Mouse (Mus musculus) forebrain, embryonic 14.5 days (tissue): ENCODE measurements around the gene Pdzd3. TPM values are rescaled to one million over a fixed set of nuclear protein-coding genes. Genes with fewer than 3 reads are reported as not detected.
A peak's percentile ranks its signal among the peaks of the same experiment; 100 is the strongest.

Experiments used
- ATAC-seq: fragments of 200-750 bp; cut with Nextera tagmentation; 2 replicates; pipeline ENCODE4 v1.8.0; 2017; ENCODE audit warnings: mild to moderate bottlenecking, moderate library complexity
- DNase-seq: peaks from one replicate; pipeline ENCODE4 v3.0.0-alpha.2; 2015; ENCODE audit warnings: low spot score
- H3K27ac ChIP-seq: fragments of 300-500 bp; sonication (generic); 2 replicates; pipeline ENCODE4 v1.5.1; 2014; ENCODE audit warnings: low read depth, mild to moderate bottlenecking, control low read depth, low read length, moderate library complexity
- H3K27me3 ChIP-seq: fragments of 300-500 bp; sonication (generic); replicated peaks from 2 replicates; pipeline ENCODE4 v1.6.1; 2014; ENCODE audit warnings: low read length, control low read depth, mixed read lengths; ENCODE audit not compliant: control insufficient read depth, insufficient read depth
- H3K36me3 ChIP-seq: fragments of 300-500 bp; sonication (generic); 2 replicates; pipeline ENCODE4 v1.6.1; 2014; ENCODE audit warnings: low read length, control low read depth; ENCODE audit not compliant: control insufficient read depth, insufficient read depth
- H3K4me1 ChIP-seq: fragments of 300-500 bp; sonication (generic); 2 replicates; pipeline ENCODE4 v1.6.1; 2014; ENCODE audit warnings: antibody characterized with exemption, low read length, control low read depth; ENCODE audit not compliant: control insufficient read depth, insufficient read depth
- H3K4me2 ChIP-seq: fragments of 300-500 bp; sonication (generic); 2 replicates; pipeline ENCODE4 v1.6.1; 2014; ENCODE audit warnings: mild to moderate bottlenecking, control low read depth, low read length
- H3K4me3 ChIP-seq: fragments of 300-500 bp; sonication (generic); 2 replicates; pipeline ENCODE4 v1.5.1; 2014; ENCODE audit warnings: low read depth, low read length, control low read depth
- H3K9ac ChIP-seq: fragments of 300-500 bp; sonication (generic); 2 replicates; pipeline ENCODE4 v1.6.1; 2014; ENCODE audit warnings: mild to moderate bottlenecking, low read length, control low read depth, moderate library complexity
- H3K9me3 ChIP-seq: fragments of 300-500 bp; sonication (generic); replicated peaks from 2 replicates; pipeline ENCODE4 v1.6.1; 2016; ENCODE audit warnings: low read length, control low read depth, mixed read lengths; ENCODE audit not compliant: control insufficient read depth
- WGBS: fragments of 180-500 bp; shearing (Covaris S2); extraction: QIAGEN DNeasy Blood & Tissue Kit; methylation state at CpG from one replicate; pipeline ENCODE4 v1.1.7; 2014; 5-methylcytosine and 5-hydroxymethylcytosine counted together
- polyA plus RNA-seq: library from polyadenylated mRNA; unstranded; fragments of >200 nt; fragmentation: Nextera tagmentation; extraction: Ambion mirVana; gene quantifications from 2 replicates; pipeline ENCODE4 v1.2.1, GENCODE M21; 2014

The Pdzd3 gene
- polyA plus RNA-seq, 1 experiment from 2014 or later, result 0.52 TPM

DNA sequence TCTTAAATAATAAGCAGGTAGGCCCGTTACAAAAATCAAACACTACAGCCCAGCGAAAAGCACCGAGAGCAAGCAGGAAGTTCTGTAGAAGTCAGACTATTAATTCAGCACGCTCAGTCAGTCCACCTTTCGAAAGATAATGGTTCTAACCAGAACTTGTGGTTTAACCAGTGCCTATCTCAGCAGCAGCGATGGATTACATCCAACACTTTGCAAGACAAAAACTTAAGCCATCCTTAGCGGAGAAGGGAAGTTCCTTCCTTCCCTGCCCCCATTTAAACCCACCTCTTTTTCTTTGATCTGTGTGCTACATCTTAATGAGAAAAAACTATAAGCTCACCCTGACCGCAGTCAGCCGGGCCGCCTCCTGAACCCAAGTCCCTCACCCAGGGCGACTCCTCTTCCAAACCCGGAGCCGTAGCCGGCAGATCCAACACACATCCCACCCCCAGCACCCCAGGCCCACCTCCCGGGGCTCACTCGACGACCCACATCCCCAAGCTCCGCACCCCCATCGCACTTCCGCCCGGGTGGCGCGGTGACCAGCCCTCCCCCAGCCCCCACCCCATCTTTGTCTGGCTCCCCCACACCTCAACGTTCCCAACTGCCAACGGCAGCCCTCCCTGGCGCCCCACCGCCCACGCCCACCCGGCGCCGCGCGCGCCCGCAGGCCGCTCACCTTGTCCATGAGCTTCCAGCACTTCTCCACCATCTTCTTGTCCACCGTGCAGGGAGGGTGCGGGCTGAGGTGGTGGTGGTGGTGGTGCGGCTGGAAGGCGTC lies 18.1 kb downstream of the Pdzd3 start:
- H3K9me3 ChIP-seq, result no peaks in the 10 kb centered on the region
- H3K36me3 ChIP-seq, result no peaks in the 10 kb centered on the region
- H3K27ac ChIP-seq, result peak overlapping the region; percentile 94
- under 1% methylated on average over 37 of the region's 40 CpGs for WGBS
- peak overlapping the region; percentile 96 for H3K9ac ChIP-seq
- H3K27me3 ChIP-seq, result no peaks in the 10 kb centered on the region
- peak overlapping the region; percentile 82 for H3K4me3 ChIP-seq
- DNase-seq (no peak), ATAC-seq (peak; percentile 81)
- H3K4me1 ChIP-seq, result peaks cover 10% of the 10 kb centered on the region
- peak overlapping the region; percentile 50 for H3K4me2 ChIP-seq

DNA sequence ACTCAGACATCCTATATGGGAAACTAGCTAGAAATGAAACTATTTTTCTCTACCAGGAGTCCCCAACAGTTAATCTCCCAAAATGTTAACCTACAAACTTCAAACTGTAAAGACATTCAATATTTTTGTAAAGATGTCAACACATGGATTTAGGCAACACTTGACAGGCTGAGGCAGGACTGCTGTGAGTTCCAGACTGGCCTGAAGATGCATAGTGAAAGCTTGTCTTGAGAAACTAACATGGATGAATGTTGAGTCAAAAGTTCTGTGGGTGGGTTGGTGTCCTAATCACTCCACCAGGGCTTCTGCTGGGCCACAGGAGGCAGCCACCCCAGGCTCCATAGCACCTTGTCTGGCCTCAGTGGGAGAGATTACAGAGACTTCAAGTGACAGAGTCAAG lies 19.7 kb downstream of the Pdzd3 start:
- H3K9me3 ChIP-seq, result no peaks in the 10 kb centered on the region

DNA sequence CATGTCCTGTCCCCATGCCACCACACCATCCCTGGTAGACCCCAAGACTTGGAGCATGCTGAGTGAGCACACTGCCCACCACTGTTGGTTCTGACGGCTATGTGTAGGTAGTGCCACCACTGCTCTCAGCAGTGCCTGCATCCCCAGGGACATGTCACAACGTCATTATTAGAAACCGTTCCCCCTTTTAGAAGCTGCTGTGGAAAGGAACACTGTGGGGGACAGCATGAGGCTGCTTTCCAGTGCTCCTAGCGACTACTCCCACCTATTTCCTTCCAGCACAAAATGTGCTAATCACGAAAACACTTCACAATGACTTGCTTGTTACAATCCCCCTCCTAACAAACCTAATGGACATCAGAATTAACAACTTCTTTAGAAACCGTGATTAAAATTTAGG lies 25.3 kb downstream of the Pdzd3 start:
- Histone ChIP-seq H3K4me3 (no peak overlapping the region), H3K36me3 (no peaks in the 10 kb centered on the region), H3K4me1 (no peaks in the 10 kb centered on the region), H3K27me3 (no peaks in the 10 kb centered on the region), H3K27ac (no peak overlapping the region), H3K9ac (no peak overlapping the region), H3K4me2 (no peak overlapping the region), H3K9me3 (no peaks in the 10 kb centered on the region)
- ATAC-seq (no peak), DNase-seq (no peak)
- WGBS, result 45% methylated on average over 6 of the region's 6 CpGs

More for the DNA sequence above, 19.7 kb downstream of the Pdzd3 start:
- H3K36me3 ChIP-seq, result no peaks in the 10 kb centered on the region
- no peaks in the 10 kb centered on the region for H3K27me3 ChIP-seq
- no peak overlapping the region for H3K27ac ChIP-seq
- ATAC-seq, result no peak
- 0 out of 2 replicates have a peak overlapping the region, but pooled peaks have one; percentile 0 for H3K9ac ChIP-seq
- DNase-seq, result no peak
- no peak overlapping the region for H3K4me3 ChIP-seq
- peaks cover 10% of the 10 kb centered on the region for H3K4me1 ChIP-seq
- H3K4me2 ChIP-seq, result peak overlapping the region; percentile 50

DNA sequence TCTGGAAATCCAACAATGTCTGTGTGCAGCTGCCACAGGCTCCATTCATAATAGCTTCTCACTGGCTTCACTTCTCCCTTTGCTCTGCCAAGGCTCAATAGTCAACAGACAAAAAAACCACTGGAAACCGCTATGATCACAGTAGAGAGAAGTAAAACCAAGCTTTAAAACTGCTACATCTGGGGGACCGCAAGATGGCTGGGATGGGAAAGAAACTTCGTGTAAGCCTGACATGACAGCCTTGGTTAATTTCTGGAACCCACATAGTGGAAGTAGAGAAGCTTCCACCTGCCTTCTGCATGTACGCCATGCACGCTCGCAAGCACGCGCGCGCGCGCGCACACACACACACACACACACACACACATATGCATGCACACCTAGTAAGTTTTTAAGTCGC lies 37.7 kb downstream of the Pdzd3 start:
- H3K4me2 ChIP-seq, result no peak overlapping the region
- 94% methylated on average over 14 of the region's 14 CpGs for WGBS
- no peaks in the 10 kb centered on the region for H3K27me3 ChIP-seq
- ATAC-seq (no peak), DNase-seq (peak; percentile 10)
- no peaks in the 10 kb centered on the region for H3K9me3 ChIP-seq
- no peak overlapping the region for H3K4me3 ChIP-seq
- H3K36me3 ChIP-seq, result peaks cover 4% of the 10 kb centered on the region; the same call in 1 of the 2 replicates
- H3K27ac ChIP-seq, result no peak overlapping the region
- no peaks in the 10 kb centered on the region for H3K4me1 ChIP-seq
- H3K9ac ChIP-seq, result no peak overlapping the region

DNA sequence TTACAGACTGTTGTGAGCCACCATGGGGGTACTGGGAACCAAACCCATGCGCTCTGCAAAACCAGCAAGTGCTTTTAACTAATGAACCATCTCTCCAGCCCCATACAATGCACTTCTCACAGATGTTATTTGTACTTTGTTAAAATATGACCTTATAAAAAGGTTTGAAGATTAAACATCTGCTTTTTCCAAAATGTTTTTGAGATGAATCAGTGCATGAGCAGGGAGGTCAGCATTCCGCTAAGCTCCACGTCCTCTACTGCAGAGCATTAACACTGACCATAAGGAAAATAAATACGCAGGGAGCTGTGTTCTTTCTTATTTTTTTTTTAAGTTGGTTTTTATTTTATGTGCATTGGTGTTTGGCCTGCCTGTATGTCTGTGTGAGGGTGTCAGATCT lies 38.9 kb downstream of the Pdzd3 start:
- no peaks in the 10 kb centered on the region for H3K9me3 ChIP-seq
- no peaks in the 10 kb centered on the region for H3K27me3 ChIP-seq
- ATAC-seq (no peak), DNase-seq (no peak)
- H3K36me3 ChIP-seq, result peaks cover 4% of the 10 kb centered on the region; the same call in 1 of the 2 replicates
- no peak overlapping the region for H3K27ac ChIP-seq
- no peak overlapping the region for H3K4me3 ChIP-seq
- no peak overlapping the region for H3K4me2 ChIP-seq
- H3K4me1 ChIP-seq, result no peaks in the 10 kb centered on the region
- 97% methylated on average over 4 of the region's 4 CpGs for WGBS
- H3K9ac ChIP-seq, result no peak overlapping the region

DNA sequence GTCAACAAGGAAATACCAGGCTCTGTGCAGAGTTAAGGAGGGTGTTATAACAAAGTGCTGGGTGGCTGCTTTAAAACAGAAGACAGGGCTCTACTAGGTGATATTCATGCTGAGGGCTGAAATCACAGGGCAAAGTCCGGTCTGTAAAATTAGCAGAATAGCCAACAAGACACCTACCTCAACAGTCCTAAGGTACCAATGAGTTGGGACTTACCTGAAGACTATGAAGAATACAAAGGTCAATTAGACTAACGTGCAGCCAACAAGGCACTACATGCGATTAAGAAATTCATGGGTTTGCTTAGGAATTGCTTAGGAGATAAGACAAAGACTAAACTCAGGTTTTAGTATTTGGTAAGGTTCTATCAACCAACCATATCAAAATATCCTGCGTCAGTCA lies 41.9 kb downstream of the Pdzd3 start:
- Histone ChIP-seq H3K9me3 (no peaks in the 10 kb centered on the region), H3K36me3 (peaks cover 4% of the 10 kb centered on the region; the same call in 1 of the 2 replicates), H3K9ac (no peak overlapping the region), H3K27me3 (no peaks in the 10 kb centered on the region), H3K4me2 (no peak overlapping the region), H3K4me1 (no peaks in the 10 kb centered on the region), H3K27ac (no peak overlapping the region), H3K4me3 (no peak overlapping the region)
- WGBS, result 98% methylated on average over 4 of the region's 4 CpGs
- DNase-seq (no peak), ATAC-seq (no peak)

DNA sequence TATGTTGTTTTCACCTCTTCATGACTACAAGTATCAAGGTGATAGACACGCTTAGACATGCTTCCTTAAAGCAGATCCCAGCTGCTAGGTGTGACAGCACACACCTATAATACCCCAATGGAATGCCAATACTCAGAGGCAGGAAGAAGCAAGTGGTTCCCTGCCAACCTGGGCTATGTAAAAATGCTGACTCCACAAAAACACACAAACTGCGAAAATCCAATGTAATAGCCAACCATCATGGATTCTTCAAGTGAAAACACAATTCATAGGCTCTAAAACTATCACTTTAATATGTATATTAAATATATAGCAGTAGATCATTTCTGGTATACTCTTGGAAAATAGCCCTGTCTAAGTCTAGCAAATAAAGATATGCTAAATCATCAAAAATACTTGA lies 43.4 kb downstream of the Pdzd3 start:
- H3K4me2 ChIP-seq, result no peak overlapping the region
- peaks cover 4% of the 10 kb centered on the region; the same call in 1 of the 2 replicates for H3K36me3 ChIP-seq
- no peak overlapping the region for H3K9ac ChIP-seq
- H3K27me3 ChIP-seq, result no peaks in the 10 kb centered on the region
- no peak overlapping the region for H3K27ac ChIP-seq
- H3K9me3 ChIP-seq, result no peaks in the 10 kb centered on the region
- H3K4me3 ChIP-seq, result no peak overlapping the region
- WGBS, result 95% methylated on average over 2 of the region's 2 CpGs
- no peaks in the 10 kb centered on the region for H3K4me1 ChIP-seq
- ATAC-seq, result no peak
- DNase-seq, result no peak

DNA sequence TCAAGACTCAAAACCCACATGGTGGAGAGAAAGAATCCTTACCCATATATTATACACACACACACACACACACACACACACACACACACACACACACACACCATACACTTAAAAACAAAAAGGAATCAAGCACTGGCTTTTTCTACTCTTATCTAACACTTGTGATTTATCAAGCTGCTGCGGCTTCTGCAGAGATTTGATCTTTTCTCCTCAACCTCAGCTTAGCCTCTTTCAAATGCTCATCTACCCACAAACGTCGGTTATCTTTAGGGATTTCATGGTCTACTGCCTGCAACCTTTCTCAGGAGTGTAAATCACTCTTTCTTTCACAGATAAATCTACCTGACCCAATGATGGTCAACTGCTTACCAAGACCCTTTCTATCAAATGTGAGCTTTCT lies 50.8 kb downstream of the Pdzd3 start:
- no peaks in the 10 kb centered on the region for H3K4me1 ChIP-seq

DNA sequence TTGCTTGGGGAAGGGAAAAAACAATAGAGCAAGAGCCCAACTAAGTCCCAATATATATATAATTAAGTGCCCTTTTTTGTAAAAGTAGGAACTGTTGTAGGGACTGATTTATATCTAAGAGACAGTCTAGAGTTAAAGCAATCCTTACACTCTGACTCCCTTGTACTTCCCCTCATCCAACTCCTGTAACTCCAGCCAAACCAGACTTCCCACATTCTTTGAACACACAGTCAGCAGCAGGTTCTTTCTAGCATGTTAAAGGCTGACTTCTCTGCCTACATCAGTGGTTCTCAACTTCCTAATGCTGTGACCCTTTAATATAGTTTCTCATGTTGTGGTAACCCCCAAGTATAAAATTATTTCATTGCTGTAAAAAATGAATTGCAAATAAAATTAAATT lies 51.7 kb downstream of the Pdzd3 start:
- Histone ChIP-seq H3K27ac (no peak overlapping the region), H3K9ac (no peak overlapping the region), H3K9me3 (no peaks in the 10 kb centered on the region), H3K27me3 (no peaks in the 10 kb centered on the region), H3K4me3 (no peak overlapping the region), H3K36me3 (peaks cover 30% of the 10 kb centered on the region), H3K4me1 (no peaks in the 10 kb centered on the region), H3K4me2 (no peak overlapping the region)
- no peak for ATAC-seq
- DNase-seq, result no peak

More for the DNA sequence above, 50.8 kb downstream of the Pdzd3 start:
- 86% methylated on average over 3 of the region's 3 CpGs for WGBS
- no peak overlapping the region for H3K4me3 ChIP-seq
- H3K4me2 ChIP-seq, result no peak overlapping the region
- H3K9ac ChIP-seq, result no peak overlapping the region
- H3K27ac ChIP-seq, result no peak overlapping the region
- no peak for ATAC-seq
- H3K9me3 ChIP-seq, result no peaks in the 10 kb centered on the region
- peaks cover 30% of the 10 kb centered on the region for H3K36me3 ChIP-seq
- no peak for DNase-seq
- no peaks in the 10 kb centered on the region for H3K27me3 ChIP-seq
